Mouse (Mus musculus): Measurements from ENCODE around the gene Bms1.

Bms1 gene

DNA sequence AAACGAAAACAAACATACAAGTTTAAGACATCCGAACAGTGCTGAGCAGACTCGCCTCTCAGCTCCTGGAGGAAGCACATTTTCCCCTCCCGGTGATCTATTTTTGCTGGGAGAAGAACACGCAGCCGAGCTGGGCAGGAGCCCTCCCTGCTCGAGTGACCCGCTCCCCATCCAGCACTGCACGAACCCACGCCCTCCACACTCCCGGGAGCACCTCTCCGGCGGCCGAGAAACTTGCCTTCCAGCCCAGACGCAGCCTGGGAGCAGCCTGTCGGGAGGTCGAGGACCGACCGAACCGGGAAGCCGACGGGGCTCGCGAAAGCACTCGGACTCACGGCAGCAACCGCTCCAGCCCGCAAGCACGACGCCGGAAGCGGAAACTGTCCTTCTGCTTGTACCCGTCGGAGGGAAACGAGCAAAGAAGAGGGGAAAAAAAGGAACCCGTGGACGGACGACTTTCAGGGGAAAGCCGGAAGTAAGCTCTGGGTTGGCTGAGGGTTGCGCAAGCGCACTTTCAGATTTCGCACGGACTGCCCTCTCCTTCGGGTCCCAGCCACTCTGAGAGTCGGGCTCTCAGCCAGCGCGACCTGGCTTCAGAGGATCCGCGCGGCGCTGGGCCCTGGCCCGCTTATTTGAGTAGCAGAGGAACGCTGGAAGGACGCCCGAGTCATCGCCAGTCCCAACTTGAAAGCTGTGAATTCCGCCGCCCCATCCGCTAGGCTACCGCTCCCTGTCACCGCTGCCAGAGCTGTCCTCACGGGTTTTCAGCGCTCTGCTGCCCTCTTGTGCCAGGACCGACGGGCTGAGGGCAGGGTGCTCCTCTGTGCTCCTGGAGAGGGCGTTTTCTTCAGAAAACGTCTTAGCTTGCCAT, at the start of gene Bms1:
TSS of gene Bms1 (minus strand) at position 425 of the 871 bp plus-strand sequence.
- peak; percentile 94 for DNase-seq

DNA sequence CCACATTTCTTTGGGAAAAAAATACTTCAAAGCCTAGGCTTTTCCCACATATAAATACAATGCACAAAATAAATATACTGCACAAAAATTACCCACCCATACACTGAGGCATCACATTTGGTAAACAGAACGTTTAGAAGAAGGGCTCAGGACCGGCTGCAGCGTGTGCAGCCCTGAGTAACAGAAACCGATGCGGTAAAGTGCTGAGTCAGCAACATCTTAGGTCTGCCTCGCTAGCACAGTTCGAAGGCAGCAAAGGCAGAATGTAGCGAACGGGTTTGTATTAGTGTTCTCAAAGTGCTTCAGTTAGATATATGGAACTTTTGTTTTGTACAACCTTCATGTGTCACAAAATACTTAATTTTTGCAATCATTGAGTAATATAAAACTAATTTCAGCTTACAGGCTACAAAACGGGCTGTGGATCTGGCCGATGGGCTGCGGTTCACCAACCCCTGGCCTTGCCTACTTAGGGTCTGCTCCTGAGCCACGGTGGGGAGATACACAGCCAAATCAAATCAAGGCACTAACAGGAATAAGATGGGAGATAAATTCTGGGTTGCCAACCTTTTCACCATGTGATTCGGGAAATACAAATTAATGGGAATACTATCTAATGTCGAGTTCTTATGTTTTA, 42.9 kb upstream of the Bms1 start:
- DNase-seq = no peak

DNA sequence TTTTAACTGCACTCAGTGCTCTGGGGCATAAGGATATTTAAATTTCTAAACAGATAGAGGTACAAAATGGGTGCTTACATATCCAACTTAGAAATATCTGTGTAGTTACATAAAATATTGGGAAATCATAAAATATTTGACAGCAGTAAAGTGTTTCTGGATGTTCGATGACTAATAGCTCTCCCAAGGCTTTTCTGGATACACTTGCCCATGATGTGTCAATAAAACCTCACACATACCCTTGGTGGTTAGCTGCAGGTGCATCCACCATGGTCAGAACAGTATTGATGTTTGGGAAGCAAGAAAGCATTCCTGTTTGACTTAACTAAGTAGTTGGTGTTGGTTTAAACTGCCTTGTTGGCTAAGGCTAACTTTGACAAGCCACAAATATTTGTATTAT, 38.5 kb upstream of the Bms1 start:
- DNase-seq = no peak

DNA sequence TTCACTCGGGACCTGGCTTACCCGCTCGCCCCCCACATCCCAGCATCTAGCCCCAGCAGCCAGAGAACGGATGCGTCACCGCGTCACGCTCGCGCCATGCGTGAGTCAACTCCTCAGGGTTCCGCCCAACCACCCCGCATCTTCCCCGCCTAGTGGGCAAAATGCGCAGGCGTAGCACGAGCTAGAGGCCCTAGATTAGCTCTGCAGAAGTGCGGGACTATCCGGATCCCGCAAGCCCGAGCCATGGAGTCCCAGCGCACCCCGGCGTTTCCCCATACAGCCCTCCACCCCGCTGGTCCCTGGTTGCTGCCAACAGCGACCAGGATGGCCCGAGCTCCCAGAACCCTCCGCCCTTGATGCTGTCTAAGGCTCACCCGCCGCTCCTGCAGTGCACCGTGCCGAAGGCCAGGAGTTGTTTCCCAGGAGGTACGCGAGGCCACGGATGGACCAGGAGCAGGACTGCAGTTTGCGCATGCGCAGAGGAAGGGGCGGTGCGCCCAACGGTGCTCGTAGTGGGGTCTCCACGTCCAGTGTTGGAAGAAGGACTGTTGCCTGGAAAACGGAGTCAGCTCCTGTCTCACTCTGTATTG, 35.9 kb upstream of the Bms1 start, which contains the start of gene Zfp248:
TSS of gene Zfp248 (minus strand) at position 487 of the 590 bp plus-strand sequence.
- peak; percentile 84 for DNase-seq

DNA sequence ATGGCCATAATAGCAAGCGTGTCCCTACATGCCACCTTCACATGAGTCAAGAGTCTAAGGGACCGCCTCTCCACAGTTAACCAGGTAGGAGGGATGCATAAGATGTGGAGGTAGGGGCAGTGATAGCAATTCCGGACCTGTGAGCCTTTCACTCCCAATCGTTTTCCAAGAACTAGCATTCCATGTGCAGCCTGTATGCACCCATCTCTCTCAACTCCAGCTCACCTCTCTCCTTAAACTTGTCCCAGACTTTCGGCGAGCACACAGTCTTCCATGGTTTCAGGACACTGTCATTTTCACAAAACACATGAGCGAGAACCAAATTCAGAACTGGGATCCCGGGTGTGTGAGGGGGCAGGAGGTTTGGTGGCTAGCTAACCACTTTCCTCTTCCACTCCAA, 35.2 kb upstream of the Bms1 start:
- DNase-seq = no peak

DNA sequence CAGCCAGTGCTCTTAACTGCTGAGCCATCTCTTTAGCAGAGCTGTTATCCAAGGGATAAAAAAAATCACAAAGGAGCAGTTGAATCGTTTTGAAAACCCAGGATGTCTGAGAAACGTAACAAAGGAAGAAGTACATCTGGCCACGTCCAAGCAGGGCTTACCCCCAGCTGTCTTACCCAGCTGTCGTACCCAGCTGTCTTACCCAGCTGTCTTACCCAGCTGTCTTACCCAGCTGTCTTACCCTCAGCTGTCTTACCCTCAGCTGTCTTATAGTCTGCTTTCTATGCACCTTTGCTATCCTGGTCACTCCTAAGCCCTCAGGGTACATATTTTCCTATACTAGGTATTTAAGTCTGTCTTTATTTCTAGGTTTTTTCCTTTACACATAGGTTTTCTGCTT, 12.2 kb upstream of the Bms1 start:
- no peak for DNase-seq

DNA sequence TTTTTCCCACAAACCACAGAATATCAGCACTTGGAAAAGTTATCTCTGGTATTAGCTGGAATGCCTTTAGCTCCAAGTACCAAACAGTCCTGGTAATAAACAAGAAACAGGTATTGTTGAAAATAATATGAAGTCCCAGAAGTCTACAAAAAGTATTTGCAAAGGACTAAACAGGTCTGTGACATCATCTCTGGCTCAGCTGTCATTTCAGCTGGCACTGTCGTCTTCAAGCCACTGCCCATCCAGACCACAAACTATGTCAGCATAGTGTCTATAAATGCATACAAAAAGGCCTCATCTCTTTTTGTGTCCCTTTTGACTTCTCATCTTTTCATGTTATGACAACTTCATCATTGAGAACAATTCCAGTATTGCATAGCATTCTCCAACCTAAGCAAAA, 7.4 kb upstream of the Bms1 start:
- no peak for DNase-seq

DNA sequence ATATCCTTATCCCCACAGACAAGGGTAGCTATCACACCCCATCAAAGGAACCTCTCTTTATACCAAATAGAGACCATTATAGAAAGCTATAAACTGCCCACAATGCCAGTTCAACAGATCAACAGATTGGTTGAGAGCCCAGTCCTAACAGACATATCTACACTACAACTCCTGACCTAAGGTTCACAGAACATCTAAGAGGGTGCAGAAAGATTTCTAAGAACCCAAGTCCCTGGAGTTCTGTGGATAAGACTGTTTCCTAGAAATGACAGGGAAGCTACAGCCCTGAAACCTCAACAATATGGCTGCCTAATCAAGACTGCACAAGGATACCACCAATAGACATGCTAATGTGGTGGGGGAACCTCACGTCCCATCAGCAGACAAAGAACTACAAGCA, 8.8 kb downstream of the Bms1 start:
- DNase-seq = no peak

DNA sequence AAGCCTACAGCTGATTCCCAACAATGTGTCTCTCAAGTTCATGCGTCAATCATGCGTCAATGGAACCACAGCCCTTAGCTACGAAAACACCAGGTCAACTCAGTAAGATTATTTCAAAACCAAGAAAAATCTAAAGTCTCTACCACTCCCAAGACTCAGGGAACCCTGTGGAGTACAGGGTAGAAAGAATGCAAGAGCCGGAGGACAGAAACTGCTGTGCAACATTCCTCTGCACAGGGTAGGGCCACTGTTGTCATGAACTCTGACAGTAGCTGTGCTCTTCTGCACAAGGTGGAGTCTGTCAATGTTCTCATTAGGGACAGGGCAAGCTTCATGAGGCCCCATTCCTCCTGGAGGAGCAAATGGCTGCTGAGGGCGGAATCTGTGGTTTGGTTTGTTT, 10.8 kb downstream of the Bms1 start:
- DNase-seq = no peak

DNA sequence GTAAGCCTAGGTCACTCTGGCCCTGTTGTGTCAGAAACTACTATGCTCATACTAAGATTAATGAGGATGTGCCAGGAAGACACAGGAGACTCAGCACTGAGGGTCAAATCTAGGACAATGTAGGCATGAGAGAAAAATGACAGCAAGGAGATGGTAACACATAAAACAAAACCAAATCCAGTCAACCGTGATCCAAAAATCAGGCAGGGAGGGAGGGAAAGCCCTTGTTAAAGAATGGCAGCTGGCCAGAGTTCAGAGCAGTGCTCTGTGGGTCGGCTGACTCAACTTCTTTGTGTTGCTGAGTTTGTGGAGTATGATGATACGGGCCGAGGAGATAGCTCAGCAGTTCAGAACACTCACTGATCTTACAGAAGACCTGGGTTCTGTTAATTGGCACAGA, 12.9 kb downstream of the Bms1 start:
- DNase-seq = no peak

DNA sequence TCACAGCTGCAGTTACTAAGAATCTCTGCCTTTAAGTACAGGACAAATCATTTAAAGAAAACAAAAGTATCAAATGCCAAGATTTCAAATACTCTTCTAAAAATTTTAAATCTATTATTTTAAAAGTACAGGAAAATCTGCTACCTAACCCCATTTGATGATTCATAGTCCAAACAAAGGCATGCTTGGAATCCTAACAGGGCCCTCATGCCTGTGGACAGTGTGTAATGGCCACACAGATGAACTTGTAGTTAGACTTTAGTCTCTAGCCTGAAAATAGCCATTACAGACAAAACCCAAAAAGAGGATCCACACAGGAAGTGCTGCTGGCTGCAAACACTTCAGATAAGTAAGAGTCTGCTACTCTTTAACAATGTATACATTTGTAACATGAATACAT, 28.5 kb downstream of the Bms1 start:
- no peak for DNase-seq

DNA sequence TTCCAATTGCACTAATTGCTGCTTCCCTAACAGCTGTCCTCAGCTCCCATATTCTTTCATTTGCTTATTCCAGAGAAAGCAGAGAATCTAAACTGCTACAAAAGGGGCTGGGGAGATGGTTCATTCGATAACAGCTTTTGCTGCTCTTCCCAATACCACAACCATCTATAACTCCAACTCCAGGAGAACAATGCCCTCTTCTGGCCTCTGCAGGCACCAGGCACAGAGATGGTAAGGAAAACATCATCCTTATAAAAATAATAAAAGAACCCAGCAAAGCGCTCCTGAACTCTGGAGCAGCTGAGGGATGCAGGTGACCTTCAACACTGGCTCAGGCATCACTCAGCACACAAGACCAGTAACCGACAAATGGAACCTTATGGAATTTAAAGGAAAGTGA, 33.3 kb downstream of the Bms1 start:
- no peak for DNase-seq

DNA sequence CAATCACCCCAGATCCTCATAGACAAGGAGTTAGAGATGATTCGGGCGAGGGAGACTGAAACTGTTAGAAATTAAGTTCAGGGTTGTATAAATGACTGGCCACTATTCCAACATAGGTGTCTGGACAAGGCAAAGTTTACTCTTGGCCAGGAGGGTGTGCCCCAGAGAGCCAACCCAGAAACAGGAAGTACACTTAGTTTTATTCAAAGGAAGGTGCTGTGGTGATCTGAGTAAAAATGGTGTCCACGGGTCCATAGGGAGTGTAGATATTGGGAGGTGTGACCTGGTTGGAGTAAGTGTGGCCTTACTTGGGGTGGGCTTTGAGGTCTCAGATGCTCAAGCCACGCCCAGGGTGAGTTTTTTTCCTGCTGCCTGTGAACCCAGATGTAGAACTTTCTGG, 38.0 kb downstream of the Bms1 start:
- no peak for DNase-seq

DNA sequence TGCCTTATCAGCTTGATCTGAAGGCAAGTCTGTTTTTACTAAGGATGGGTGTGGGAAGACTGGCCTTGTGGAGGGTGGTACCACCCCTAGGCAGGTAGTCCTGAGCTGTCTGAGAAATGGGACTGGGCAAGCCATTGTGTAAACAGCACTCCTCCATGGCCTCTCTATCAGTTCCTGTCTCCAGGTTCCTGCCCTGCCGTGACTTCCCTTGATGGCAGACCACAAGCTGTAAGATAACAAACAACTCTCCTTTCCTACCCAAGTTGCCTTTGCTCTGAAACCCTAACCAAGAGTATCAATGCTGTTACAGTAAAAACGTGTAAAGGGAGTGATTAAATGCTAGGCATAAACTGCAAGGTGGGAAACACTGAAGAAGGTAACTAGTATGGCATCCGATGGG, 38.6 kb downstream of the Bms1 start:
- no peak for DNase-seq

DNA sequence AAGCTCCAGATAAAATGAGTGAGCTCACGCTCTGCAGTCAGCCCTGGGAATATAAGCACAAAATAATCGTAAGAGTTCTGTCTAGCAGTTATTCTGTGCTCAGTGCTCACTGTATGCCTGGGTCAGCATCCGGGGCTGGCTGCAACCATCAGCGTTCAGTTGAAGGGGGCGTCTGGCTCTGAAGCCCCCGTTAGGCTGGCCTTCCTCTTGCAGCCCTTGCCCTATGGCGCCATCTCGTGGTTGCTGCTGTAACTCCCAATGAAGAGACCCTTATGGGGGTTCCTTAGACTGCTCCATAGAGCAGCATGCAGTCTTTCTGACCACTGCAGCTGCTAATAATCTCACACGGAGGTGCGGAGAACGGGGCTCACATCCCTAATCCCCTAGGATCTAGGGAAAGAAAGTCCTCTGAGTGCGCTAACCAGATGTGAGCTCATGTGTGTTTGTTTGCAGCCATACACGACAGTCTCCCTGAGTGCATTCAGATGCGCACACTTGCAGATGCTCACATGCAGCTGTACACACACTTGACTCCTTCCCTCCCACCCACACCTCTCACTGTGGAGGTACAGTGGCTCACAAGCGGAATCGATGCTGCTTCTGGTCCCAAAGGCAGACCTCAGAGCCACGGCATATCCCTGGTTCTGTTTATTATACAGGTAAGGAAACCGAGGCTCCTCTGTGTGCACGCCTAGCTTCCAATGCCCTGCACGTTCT, 39.7 kb downstream of the Bms1 start:
- DNase-seq = no peak

DNA sequence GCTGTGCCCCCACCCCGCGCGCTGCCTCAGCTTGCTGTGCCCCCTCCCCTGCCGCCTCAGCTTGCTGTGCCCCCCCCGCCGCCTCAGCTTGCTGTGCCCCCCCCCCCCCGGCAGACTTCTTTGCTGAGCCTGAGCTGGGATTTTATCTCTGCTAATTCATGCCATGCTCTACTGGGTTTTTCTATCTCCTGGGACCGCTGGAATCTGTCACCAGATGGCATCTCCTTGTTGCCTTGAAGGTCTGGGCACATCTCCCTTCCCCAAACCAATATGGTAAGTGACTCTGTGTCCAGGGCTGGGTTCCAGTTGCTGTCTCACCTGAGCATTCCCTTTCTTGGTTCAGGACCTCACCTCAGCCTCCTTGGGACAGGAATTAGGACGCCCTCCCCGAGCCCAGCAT, 41.7 kb downstream of the Bms1 start:
- DNase-seq = no peak

DNA sequence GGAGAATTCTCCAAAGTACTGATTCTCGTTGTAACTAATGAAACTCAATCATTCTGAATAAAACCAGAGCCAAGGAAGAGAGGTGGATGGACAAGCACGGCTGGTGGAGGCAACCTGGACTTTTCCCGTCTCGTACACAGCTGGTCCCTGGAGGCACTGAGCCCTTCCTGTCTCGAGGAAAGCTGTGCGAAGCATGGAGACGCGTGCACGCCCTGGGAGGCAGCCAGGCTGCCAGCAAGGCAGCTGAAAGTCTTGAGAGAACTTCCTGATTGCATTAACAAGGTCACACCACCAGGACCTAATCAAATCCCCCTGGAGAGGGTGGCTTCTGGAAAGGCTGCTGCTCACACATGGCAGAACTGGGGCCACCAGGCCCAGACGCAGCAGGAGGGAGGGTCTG, 43.3 kb downstream of the Bms1 start:
- DNase-seq = no peak

DNA sequence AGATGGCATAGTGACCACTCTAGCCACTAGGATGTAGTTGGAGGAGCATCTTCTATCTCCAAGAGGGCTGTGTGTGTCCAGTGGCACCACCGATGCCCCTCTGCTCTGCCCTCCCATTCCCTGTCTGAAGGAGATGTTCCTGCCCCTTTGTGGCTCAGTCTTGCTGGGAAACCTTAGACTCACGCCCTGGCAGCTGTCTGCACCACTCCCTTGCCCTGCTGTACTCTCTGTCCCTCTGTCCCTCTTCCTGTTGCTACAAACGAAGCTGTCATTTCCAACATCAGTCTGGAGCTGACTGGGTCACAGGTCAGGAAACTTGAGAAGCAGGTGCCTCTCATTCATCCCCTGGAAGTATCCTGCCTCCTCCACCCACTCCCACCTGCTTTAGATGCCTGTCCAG, 43.8 kb downstream of the Bms1 start:
- no peak for DNase-seq

DNA sequence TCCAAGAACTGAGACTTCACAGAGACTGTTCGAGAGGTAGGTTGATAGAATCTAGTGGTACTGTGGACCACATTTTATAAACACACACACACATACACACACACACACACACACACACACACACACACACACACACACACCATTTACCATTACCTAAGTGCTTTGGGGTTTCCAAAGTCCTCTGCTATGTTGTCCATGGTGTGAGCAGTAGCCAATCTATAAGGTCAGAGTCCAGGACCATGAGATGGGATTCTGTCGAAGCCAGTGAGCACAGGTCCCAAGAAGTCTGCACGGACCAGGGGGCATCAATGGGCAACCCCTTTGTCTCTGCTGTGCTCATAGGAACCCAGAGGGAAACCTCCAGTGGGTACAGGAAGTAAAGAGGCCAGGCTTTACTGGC, 44.2 kb downstream of the Bms1 start:
- DNase-seq = no peak

DNA sequence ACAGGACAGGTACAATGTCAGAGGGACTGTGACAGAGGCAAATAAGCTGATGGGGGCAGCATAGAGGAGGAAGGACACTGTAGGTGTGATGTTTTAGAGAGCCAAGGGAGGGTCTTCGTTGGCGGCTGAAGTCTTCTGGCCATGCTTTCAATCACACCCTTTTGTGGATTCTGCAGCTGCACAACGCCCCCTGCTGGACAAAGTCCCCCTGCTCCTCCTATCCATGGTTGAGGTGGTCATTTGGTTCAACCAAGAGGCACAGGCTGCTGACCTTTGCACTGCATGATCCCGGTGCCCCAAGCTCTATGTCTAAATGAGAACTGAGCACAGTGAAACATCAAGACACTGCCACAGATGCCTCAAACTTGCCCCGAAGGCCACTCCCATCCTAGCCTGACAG, 46.0 kb downstream of the Bms1 start:
- DNase-seq = no peak

DNA sequence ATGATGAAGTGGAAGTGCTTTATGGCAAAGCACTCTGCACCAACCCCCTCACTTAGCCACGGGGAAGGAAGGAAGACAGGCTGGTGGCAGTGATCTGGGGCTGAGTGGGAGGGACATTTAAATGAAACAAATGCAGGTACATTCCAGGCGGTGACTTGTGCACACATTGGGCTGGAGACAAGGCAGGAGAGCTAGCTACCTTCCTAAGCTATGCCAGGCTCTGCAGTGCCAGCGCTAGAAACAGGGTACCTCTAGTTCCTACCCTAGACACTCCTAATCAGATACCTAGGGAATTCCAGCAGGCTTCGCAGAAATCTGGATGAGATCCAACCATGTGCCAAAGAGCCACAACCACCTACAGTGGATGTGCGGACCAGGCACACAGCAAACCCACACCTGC, 46.5 kb downstream of the Bms1 start:
- DNase-seq = no peak

DNA sequence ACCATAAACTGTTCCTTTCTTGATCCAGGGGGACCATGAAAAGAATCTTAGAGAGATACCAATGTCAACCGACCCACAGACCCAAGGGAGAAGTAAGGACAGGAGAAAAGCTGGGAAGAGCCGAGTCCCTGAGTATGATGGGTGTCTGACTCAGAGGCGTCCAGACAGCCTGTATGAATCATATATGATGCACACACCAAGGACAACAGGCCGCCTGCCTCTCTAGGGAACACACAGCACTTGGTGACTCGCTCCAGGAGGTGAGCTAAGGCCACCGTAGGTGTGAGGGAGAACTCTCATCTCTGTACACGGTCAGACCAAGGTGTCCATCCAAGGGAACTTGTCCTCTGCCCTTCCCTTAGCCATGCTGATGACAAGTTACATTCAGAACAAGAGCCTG, 51.8 kb downstream of the Bms1 start:
- DNase-seq = no peak

DNA sequence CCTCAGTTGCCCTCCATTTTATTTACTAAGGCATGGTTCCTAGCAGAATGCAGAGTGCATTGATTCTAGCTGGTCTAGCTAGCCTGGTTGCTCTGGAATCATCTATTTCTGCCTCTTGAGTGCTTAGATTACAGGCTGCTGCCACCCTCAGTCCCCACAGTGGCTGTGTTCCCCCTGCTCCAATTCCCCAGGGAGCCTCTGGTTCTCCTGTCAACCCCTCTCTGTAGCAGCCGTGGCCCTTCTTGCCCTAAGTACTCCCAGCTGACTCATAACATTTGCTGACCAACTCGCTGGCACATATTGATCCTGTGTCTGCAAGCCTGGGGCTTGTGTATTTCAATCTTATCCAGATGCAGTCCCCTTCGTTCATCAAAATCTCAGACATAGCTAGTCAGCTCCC, 53.1 kb downstream of the Bms1 start:
- no peak for DNase-seq

DNA sequence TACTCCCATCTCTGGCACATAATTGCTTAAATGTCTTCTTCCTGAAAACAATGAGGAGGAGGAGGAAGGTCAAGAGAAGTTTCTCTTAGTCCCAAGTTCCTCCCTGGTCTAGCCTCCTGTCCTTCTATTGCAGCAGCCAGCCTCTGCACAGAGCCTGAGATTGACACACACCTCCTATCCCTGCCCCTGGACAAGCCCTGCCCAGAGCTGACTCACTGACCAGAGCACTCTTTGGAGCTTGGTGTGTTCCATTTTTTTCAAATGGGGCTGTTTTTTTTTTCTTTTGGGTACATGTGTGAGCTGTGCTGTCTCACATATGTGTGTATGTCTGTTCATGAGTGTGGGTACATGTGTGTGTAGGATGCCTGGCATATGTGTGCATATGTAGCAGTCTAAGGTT, 53.5 kb downstream of the Bms1 start:
- no peak for DNase-seq
